Mouse (Mus musculus) bone marrow macrophage, adult 2 months (primary cell): ENCODE measurements around the gene Map2k1. TPM values are rescaled to one million over a fixed set of nuclear protein-coding genes. Genes with fewer than 3 reads are reported as not detected.

Source experiments
- H3K27ac ChIP-seq: 2 replicates; pipeline ENCODE4 v1.5.1; 2012; ENCODE audit warnings: low read depth, low read length; ENCODE audit not compliant: insufficient read depth
- H3K4me1 ChIP-seq: 2 replicates; pipeline ENCODE4 v1.6.1; 2012; ENCODE audit warnings: low read length; ENCODE audit not compliant: control insufficient read depth, insufficient read depth
- H3K4me3 ChIP-seq: 2 replicates; pipeline ENCODE4 v1.5.1; 2012; ENCODE audit warnings: mild to moderate bottlenecking, low read length, moderate library complexity; ENCODE audit not compliant: insufficient read depth
- CTCF ChIP-seq: IDR thresholded peaks from 2 replicates; pipeline ENCODE4 v1.5.1; 2012; ENCODE audit warnings: low read depth, mild to moderate bottlenecking, low read length, moderate library complexity
- POLR2A ChIP-seq: IDR thresholded peaks from 2 replicates; pipeline ENCODE4 v1.6.1; 2012; ENCODE audit warnings: mild to moderate bottlenecking, low read depth, low read length, borderline replicate concordance
- polyA plus RNA-seq: library from polyadenylated mRNA; stranded (reverse); fragments of >200 nt; gene quantifications from 2 replicates; pipeline ENCODE4 v1.2.4, GENCODE M21; 2012; ENCODE audit not compliant: missing spikeins, insufficient read depth, insufficient read length

Gene Map2k1
- polyA plus RNA-seq, 1 experiment: 79.9 TPM

- Histone ChIP-seq H3K4me1 (peaks cover 40% of the 10 kb centered on the region), H3K4me3 (no peak overlapping the region), H3K27ac (no peak overlapping the region)
- TF ChIP-seq POLR2A (no peak), CTCF (no peak)
Measured at GRCm38 (mm10) chr9:64232257-64232957, 21.0 kb downstream of the Map2k1 start.

DNA sequence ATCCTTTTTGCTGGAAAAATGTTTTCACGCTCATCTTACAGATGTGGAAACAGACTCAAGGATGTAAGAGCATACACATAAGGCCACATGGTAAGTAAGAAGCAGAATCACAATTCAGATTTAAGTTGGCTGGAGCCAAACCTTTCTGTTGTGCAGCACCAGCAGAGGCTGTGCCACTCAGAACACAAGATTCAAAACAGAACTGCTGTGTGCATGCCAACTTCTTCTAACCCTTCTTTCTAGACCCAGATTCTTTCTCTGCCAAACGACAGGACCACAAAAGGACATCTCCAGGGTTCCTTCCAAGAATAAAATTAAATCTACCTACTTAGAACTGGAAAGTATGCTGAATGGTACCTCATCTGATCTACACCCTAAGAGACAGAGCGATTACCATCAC, 21.8 kb downstream of the Map2k1 start:
- peaks cover 47% of the 10 kb centered on the region for H3K4me1 ChIP-seq
- no peak overlapping the region for H3K4me3 ChIP-seq
- H3K27ac ChIP-seq: no peak overlapping the region
- TF ChIP-seq POLR2A (no peak), CTCF (no peak)

DNA sequence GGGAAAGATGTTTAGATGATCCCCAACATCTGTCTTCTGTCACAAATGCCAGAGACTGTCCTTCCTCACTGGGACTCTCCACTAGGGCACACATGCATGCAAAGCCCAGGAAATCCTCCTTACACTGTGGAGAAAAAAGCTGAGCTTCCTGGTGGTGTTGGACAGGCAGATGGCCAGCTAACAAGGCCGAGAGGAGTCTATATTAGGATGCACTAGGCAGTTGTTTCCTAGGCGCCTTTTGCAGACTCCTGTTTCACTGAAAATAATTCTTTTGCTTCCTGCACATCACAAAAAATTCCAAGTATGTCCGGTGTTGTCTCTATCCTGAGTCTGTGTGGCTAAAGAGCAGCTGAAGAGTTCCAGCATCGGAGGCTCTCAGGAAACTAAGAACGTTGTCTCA, 22.3 kb downstream of the Map2k1 start:
- TF ChIP-seq CTCF (no peak), POLR2A (no peak)
- peaks cover 48% of the 10 kb centered on the region for H3K4me1 ChIP-seq

GRCm38 (mm10) chr9:64228972-64229371, 24.5 kb downstream of the Map2k1 start:
- H3K4me1 ChIP-seq: peaks cover 53% of the 10 kb centered on the region
- H3K4me3 ChIP-seq: no peak overlapping the region
- H3K27ac ChIP-seq: peak overlapping the region; percentile 32
- TF ChIP-seq POLR2A (no peak), CTCF (no peak)

More for the DNA sequence above, 22.3 kb downstream of the Map2k1 start:
- Histone ChIP-seq H3K4me3 (no peak overlapping the region), H3K27ac (no peak overlapping the region)

DNA sequence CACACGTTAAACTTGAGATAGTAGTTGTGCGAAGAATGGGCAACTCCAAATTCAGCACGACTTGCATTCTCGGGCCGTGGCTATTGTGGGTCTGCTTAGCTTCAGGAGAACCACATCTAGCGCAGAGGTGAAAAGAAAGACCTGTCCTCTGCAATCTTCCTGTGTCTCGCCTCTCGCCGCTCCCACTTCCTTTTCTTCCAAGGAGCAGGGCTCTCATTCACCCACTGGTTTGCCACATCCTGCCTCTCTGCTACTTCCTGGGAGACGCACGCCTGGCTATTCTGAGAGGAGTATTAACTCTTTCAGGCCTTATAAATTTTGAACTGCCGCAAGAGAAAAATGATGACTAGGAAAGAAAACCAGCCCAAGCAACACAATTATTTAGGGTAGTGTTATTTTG, 25.7 kb downstream of the Map2k1 start:
- Histone ChIP-seq H3K4me3 (peak overlapping the region; percentile 55), H3K4me1 (peaks cover 60% of the 10 kb centered on the region), H3K27ac (peak overlapping the region; percentile 68)
- TF ChIP-seq POLR2A: no peak
- TF ChIP-seq CTCF: no peak

- Histone ChIP-seq H3K4me1 (peaks cover 61% of the 10 kb centered on the region), H3K4me3 (no peak overlapping the region), H3K27ac (no peak overlapping the region)
- TF ChIP-seq POLR2A (no peak), CTCF (no peak)
Measured at GRCm38 (mm10) chr9:64225805-64226204, 27.6 kb downstream of the Map2k1 start.

DNA sequence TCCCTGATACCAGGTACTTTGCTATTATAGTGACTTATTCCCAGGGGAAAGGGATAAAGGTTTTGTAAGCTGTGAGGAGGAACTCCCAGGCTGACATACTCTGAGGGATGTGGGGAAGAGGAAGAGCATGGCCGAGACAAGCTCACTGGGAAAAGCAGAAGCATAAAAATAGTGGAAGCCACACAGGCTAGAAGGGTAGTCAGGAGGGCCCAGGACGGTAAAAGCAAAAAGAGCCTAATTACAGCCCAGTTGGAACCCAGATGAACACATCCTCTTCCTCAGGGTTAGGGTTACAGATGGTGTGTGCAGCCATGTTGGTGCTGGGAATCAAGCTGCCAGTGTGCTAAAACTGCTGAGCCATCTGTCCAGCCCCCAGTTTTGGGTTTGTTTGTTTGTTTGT, 31.3 kb downstream of the Map2k1 start:
- peak overlapping the region; percentile 69 for H3K27ac ChIP-seq
- TF ChIP-seq CTCF (no peak), POLR2A (no peak)
- no peak overlapping the region for H3K4me3 ChIP-seq
- H3K4me1 ChIP-seq: peaks cover 49% of the 10 kb centered on the region

DNA sequence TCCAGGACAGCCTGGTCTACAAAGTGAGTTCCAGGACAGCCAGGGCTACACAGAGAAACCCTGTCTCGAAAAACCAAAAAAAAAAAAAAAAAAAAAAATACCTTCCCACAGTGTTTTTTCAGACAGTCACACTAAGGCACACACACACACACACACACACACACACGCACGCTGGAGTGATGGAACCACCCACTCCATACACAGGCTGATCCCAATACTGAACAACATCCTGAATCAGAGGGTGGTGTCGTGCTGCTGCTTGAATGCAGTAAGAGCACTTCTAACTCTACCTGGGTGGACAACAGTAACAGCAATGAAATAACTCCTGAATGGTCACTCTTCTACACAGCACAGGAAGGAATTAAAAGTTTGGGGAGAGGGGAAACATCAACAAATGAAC, 32.0 kb downstream of the Map2k1 start:
- Histone ChIP-seq H3K4me1 (peaks cover 49% of the 10 kb centered on the region), H3K27ac (no peak overlapping the region), H3K4me3 (no peak overlapping the region)
- no peak for TF ChIP-seq CTCF

GRCm38 (mm10) chr9:64220603-64221002, 32.8 kb downstream of the Map2k1 start:
- H3K27ac ChIP-seq: no peak overlapping the region
- H3K4me1 ChIP-seq: peaks cover 56% of the 10 kb centered on the region
- H3K4me3 ChIP-seq: no peak overlapping the region
- TF ChIP-seq POLR2A (no peak), CTCF (no peak)

- no peak overlapping the region for H3K4me3 ChIP-seq
- no peak for TF ChIP-seq POLR2A
- no peak for TF ChIP-seq CTCF
- peaks cover 57% of the 10 kb centered on the region for H3K4me1 ChIP-seq
- no peak overlapping the region for H3K27ac ChIP-seq
Measured at GRCm38 (mm10) chr9:64219772-64220420, 33.5 kb downstream of the Map2k1 start.

DNA sequence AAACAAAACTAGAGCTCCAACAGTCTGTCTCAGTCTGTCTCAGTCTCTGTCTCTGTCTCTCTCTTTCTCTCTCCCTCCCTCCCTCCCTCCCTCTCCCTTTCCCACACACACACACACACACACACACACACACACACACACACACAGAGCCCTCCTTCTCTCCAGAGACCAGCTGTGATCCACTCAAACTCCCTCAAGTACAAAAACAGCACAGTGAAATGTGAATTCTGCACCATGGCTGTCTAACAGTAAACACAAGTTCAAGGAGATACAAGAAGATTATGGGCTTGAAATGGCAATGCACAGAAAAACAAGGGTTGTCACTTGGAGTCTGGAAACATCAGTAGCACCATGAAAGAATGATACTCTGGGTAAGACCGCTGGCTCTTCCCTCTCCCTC, 34.1 kb downstream of the Map2k1 start:
- H3K4me1 ChIP-seq: peaks cover 54% of the 10 kb centered on the region
- no peak overlapping the region for H3K4me3 ChIP-seq
- TF ChIP-seq CTCF: no peak
- no peak for TF ChIP-seq POLR2A
- no peak overlapping the region for H3K27ac ChIP-seq
